Comparison of ENCODE assay signal across 8 mouse cellular contexts in genomic region chr4:130892001-130892587, GRCm38 (mm10). TPM values are rescaled to one million over a fixed set of nuclear protein-coding genes. Genes with fewer than 3 reads are reported as not detected.
DNase-seq lines count a peak whose midpoint lies in the region; ATAC-seq and TF ChIP-seq lines count a peak whose summit lies in the region.
"Had no signal": no experiment of that assay in that cellular context is flagged by ENCODE, and none has a peak within 500 bp of the region (broad histone marks: within the 10 kb centered on the region; RNA-seq: fewer than 3 reads in every experiment).

No protein-coding gene starts in this region.

- no peak overlapping the region for H3K9ac ChIP-seq in lung, postnatal 0 days (replicated peaks; ENCODE audit: low read depth)

- no peaks in the 10 kb centered on the region for H3K36me3 ChIP-seq in lung, postnatal 0 days (ENCODE audit: insufficient read depth, low read length)

- peak; percentile 71 for DNase-seq in ES-CJ7 (ENCODE audit: low read depth, low spot score)
- DNase-seq in adrenal gland, adult 2 months = peak; percentile 76
- DNase-seq in embryo, embryonic 11 days = peak; percentile 77
- DNase-seq in gastrocnemius, postnatal 36 days = peak; percentile 68 to 72
- peak; percentile 8 for DNase-seq in large intestine, adult 2 months (ENCODE audit: low read depth, low spot score)
- peak; percentile 76 for DNase-seq in lung, postnatal 0 days (ENCODE audit: low spot score)
- DNase-seq in right cerebral cortex, postnatal 25 days = peak; percentile 81

- TF ChIP-seq EP300 in lung, postnatal 0 days (IDR thresholded peaks at IDR 0.05) = no peak

- H3K27ac ChIP-seq in lung, postnatal 0 days (ENCODE audit: low read length) = no peak overlapping the region
- H3K27ac ChIP-seq: macrophage had no signal

- peak; percentile 93 for TF ChIP-seq CTCF in lung, postnatal 0 days (IDR thresholded peaks at IDR 0.05)

- ATAC-seq in lung, postnatal 0 days = peak; percentile 24; the same call in 1 of the 2 replicates

- intact Hi-C loops in gastrocnemius, postnatal 36 days (cut with DNase I) = no loop called here

- H3K4me2 ChIP-seq in lung, postnatal 0 days (replicated peaks; ENCODE audit: low read depth, low read length) = no peak overlapping the region

- no peak overlapping the region for H3K4me3 ChIP-seq in lung, postnatal 0 days (ENCODE audit: low read depth, low read length)

- H3K4me1 ChIP-seq in lung, postnatal 0 days (ENCODE audit: insufficient read depth, low read depth, low read length) = no peaks in the 10 kb centered on the region

- WGBS in large intestine, adult 2 months = 32% methylated on average over 17 of the region's 17 CpGs
- WGBS in lung, postnatal 0 days = 32% methylated on average over 17 of the region's 17 CpGs

- no peaks in the 10 kb centered on the region for H3K9me3 ChIP-seq in lung, postnatal 0 days (ENCODE audit: low read length)

- H3K27me3 ChIP-seq in lung, postnatal 0 days (replicated peaks; ENCODE audit: insufficient read depth, low read length) = no peaks in the 10 kb centered on the region

RNA-seq across cellular contexts. Expression of gene Laptm5, which starts 20.8 kb away (rescaled TPM):
- total RNA-seq in adrenal gland, adult 2 months (2021) = 10 to 100 TPM; 30.8 to 36.8 TPM
- polyA plus RNA-seq in adrenal gland, adult 2 months (2012; rRNA removed) = 72.4 and 79.8 TPM in 2 replicates
- total RNA-seq in gastrocnemius, postnatal 36 days (2021) = 1 to 10 TPM; 4.4 to 7.9 TPM
- 116 and 123 TPM in 2 replicates for polyA plus RNA-seq in large intestine, adult 2 months (2012; rRNA removed)
- 88.8 and 98.8 TPM in 2 replicates for polyA plus RNA-seq in lung, postnatal 0 days (2015; fragmentation: Nextera tagmentation; extraction: Ambion mirVana)

RNA-seq across cellular contexts. Expression of gene Matn1, which starts 52.1 kb away (rescaled TPM):
- not detected for total RNA-seq in adrenal gland, adult 2 months (2021)
- not detected in 2 replicates for polyA plus RNA-seq in adrenal gland, adult 2 months (2012; rRNA removed)
- total RNA-seq in gastrocnemius, postnatal 36 days (2021) = not detected
- polyA plus RNA-seq in large intestine, adult 2 months (2012; rRNA removed) = not detected in 2 replicates
- polyA plus RNA-seq in lung, postnatal 0 days (2015; fragmentation: Nextera tagmentation; extraction: Ambion mirVana) = not detected in 2 replicates

Comparison
In these comparisons a context has a peak if more than half of its experiments do, and no peak if none do; other contexts are left out.
1. DNase-seq: peak in every context shown above with its lines; median percentile 81 in right cerebral cortex, postnatal 25 days; 77 in embryo, embryonic 11 days; 76 in adrenal gland, adult 2 months; 76 in lung, postnatal 0 days; 71 in ES-CJ7; 70 in gastrocnemius, postnatal 36 days; 8 in large intestine, adult 2 months.